Mouse (Mus musculus) liver, adult (tissue): ENCODE results near the gene Prrt4.

Experiments
- GATA4 ChIP-seq: IDR thresholded peaks from 2 replicates; pipeline ENCODE4 v1.6.1; 2014; ENCODE audit warnings: mild to moderate bottlenecking, low read length; ENCODE audit not compliant: insufficient replicate concordance

The Prrt4 gene

GRCm38 (mm10) chr6:29201341-29201740, 22.0 kb upstream of the Prrt4 start:
- TF ChIP-seq GATA4: no peak

GRCm38 (mm10) chr6:29200496-29200895, 21.1 kb upstream of the Prrt4 start:
- TF ChIP-seq GATA4: no peak

- no peak for TF ChIP-seq GATA4
These were observed 20.0 kb upstream of the Prrt4 start for GRCm38 (mm10) chr6:29199223-29199855.

GRCm38 (mm10) chr6:29198309-29199222, 19.2 kb upstream of the Prrt4 start:
- no peak for TF ChIP-seq GATA4

- no peak for TF ChIP-seq GATA4
These were observed 16.7 kb upstream of the Prrt4 start for GRCm38 (mm10) chr6:29195846-29196698.

GRCm38 (mm10) chr6:29195146-29195545, 15.8 kb upstream of the Prrt4 start:
- no peak for TF ChIP-seq GATA4

GRCm38 (mm10) chr6:29193961-29194750, 14.8 kb upstream of the Prrt4 start:
- TF ChIP-seq GATA4: no peak

- TF ChIP-seq GATA4: no peak
These were observed 8.6 kb upstream of the Prrt4 start for GRCm38 (mm10) chr6:29187936-29188335.

- TF ChIP-seq GATA4: no peak
These were observed 459 bp upstream of the Prrt4 start for GRCm38 (mm10) chr6:29179843-29180242.

- no peak for TF ChIP-seq GATA4
These were observed 1.2 kb downstream of the Prrt4 start for GRCm38 (mm10) chr6:29177901-29178879.

- no peak for TF ChIP-seq GATA4
These were observed 4.3 kb downstream of the Prrt4 start for GRCm38 (mm10) chr6:29175113-29175512.

- no peak for TF ChIP-seq GATA4
These were observed 5.0 kb downstream of the Prrt4 start for GRCm38 (mm10) chr6:29174368-29174767.

- no peak for TF ChIP-seq GATA4
These were observed 8.4 kb downstream of the Prrt4 start for GRCm38 (mm10) chr6:29170952-29171388.
